Mouse (Mus musculus) duodenum, adult 2 months (tissue): ENCODE measurements around the gene Snapc3. TPM values are rescaled to one million over a fixed set of nuclear protein-coding genes. Genes with fewer than 3 reads are reported as not detected.

ENCODE experiments used
- polyA plus RNA-seq: library from polyadenylated mRNA; depleted of rRNA; stranded (reverse); fragments of >200 nt; gene quantifications from 2 replicates; pipeline ENCODE4 v1.2.3, GENCODE M21; 2012; ENCODE audit warnings: low replicate concordance; rRNA removed

The Snapc3 gene
- polyA plus RNA-seq, result 5.3 and 11.6 TPM in 2 replicates

GRCm38 (mm10) chr4:83417160-83417819 is at the start of gene Snapc3:
Snapc3 (plus strand) TSS chr4:83417724.

GRCm38 (mm10) chr4:83486117-83486901 is 68.8 kb downstream of the Snapc3 start, which contains the start of gene Psip1:
Psip1 (minus strand) TSS chr4:83486459.

Other genes with a start within 250 kb of the Snapc3 start
- 1.5 and 2.7 TPM in 2 replicates for gene Ttc39b, start 93.5 kb upstream of the Snapc3 start, polyA plus RNA-seq
- gene Psip1, start 68.7 kb downstream of the Snapc3 start, polyA plus RNA-seq, result 5.1 and 10.1 TPM in 2 replicates
- gene Ccdc171, start 107.8 kb downstream of the Snapc3 start, polyA plus RNA-seq, result 0.05 and 0.28 TPM in 2 replicates